Mouse (Mus musculus): ENCODE data around the gene Elk1.

Elk1 gene

DNA sequence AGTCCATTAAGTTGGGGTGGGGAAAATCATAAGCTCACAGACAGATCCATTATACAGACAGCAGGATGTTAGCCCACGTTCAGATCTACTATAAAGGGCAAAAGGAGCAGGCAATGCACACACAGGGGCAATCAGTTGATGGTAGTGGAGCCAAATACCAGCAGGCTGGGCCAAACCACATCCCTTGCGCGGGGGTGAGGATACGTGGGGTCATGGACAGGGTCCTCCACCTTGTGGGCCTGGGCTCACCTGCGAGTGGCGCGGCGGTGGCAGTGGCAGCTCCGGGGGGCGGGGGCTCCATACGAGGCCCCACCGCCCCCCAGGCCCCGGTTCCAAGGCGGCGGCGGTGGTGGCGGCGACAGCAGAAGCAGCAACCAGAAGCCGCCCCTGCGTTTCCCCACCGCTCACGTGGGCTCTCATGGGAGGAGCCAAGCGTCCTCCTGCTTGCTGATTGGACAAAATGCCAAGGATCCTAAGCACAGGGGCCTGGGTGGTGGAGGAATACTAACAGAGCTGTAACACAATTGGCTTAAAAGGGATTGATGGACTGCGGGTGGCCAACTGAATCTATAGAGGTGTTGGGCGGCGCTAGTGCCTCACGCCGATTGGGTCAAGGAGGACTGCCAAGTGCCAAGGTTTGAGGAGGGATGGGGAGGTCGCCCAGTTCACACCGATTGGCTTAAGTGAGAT lies at the start of gene Elk1:
Gene Elk1, minus strand, starts transcription at position 418 of the 690 bp plus-strand sequence.
- DNase-seq (ENCODE audit: low spot score), result peak; percentile 85

DNA sequence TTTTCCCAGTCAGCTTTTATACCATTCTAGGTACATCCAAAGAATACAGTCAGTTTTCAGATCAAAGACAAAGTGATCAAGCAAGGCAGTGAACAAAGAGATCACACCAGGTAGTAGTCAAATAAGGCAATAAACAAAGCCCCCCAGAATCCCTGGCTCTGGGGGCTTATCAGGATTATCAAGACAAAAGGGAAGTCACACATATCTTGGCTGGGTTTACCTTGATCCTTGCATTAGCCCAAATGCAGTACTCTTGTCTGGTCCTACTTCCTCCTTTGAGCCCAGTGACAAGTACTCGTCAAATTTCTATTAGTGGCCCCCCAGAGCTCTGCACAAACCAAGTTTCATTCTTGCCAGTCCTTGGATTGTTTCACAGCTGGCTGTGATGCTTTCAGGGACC lies 30.5 kb upstream of the Elk1 start:
- no peak for DNase-seq (ENCODE audit: low spot score)

GRCm38 (mm10) chrX:20961477-20962378 lies 11.3 kb upstream of the Elk1 start, which contains the start of gene Uxt:
Gene Uxt, minus strand, starts transcription at chrX:20962017.
- peak; percentile 90 for DNase-seq (ENCODE audit: low spot score)

GRCm38 (mm10) chrX:20946055-20946454 lies 4.4 kb downstream of the Elk1 start:
- no peak for DNase-seq (ENCODE audit: low spot score)

GRCm38 (mm10) chrX:20931963-20932362 lies 18.4 kb downstream of the Elk1 start:
- no peak for DNase-seq (ENCODE audit: low spot score)

GRCm38 (mm10) chrX:20931364-20931763 lies 19.0 kb downstream of the Elk1 start, which contains the start of gene Cfp:
Gene Cfp, minus strand, starts transcription at chrX:20931555.
- DNase-seq (ENCODE audit: low spot score), result no peak

DNA sequence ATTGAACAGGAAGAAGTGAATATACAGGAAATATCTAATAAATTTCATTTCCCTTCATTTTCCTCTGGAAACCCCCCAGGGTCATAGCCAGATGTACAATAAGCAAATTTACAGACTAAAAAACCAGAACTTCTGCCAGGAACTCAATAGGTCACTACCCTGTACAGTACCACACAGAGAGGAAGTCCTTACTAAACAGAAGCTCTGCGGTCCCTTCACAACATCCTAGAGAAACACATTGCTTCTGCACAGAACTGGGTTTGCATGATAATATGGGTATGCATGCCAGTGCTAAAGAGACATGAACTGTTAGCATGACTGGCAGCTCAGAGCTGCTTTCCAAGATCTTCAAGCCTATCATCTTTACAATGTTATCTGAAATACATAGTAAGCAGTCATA lies 20.5 kb downstream of the Elk1 start:
- no peak for DNase-seq (ENCODE audit: low spot score)

- DNase-seq (ENCODE audit: low spot score), result no peak
Measured at GRCm38 (mm10) chrX:20924976-20925375, 25.4 kb downstream of the Elk1 start.

DNA sequence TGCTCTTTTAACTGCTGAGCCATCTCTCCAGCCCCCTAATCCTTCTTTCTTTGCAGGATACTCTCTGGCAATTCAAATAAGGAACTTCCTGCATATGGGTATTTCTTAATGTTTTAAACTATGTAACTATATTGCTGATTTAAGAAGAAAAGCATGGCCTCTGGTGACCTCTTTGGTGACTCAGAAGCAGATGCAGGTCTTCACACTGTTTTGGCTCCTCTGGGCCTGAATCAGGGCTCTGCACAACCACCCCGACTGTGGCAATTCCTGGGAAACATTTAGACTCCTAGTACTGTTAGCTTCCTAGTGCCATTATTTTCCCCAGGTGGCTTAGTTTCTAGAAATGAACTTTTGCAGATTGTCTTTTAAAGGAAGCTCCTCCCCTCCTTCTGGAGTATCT lies 26.9 kb downstream of the Elk1 start:
- DNase-seq (ENCODE audit: low spot score), result no peak

DNA sequence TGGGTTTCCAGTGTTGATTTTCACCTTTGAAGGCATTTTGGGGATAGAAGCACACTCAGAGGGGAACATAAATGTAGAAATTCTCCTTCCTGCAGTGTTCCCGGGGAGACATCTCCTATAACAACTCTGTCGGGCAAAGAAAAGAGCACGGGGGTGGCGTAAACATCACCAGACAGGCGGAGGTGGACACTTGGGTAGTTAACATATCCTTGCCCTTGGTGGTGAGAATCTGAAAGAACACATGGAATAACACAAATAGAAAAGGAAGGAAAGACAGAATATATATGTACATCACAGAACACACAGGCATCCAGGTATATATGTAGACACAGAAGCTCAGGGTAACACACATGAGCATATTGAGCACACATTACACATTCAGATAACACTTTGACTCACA lies 29.0 kb downstream of the Elk1 start:
- DNase-seq (ENCODE audit: low spot score), result no peak

DNA sequence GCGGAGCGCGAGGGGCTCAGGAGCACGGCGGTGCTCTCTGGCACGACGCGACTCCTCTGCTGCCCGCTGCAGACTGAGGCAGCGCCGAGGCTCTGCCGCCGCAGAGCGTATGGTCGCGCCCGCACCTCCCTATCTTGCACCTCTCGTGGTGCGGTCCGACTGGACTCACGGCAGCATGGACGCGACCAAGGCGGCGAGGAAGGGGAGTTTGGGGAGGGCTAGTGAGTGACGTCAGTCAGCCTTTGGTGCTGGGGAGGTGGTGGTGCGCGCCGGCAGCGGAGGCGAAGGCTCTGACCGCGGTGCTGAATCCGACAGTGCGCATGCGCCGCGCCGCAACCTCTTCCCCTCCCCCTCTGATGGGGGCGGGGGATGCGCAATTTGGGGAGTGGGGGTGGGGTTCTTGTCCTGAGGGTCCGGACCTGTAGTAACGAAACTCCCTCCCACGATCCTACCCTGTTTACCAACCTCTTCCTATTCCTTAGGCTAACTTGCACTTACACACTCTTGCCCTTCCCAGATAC lies 29.5 kb downstream of the Elk1 start, which contains the start of gene Syn1:
Gene Syn1, minus strand, starts transcription at position 161 of the 521 bp plus-strand sequence.
- DNase-seq (ENCODE audit: low spot score), result peak; percentile 78

DNA sequence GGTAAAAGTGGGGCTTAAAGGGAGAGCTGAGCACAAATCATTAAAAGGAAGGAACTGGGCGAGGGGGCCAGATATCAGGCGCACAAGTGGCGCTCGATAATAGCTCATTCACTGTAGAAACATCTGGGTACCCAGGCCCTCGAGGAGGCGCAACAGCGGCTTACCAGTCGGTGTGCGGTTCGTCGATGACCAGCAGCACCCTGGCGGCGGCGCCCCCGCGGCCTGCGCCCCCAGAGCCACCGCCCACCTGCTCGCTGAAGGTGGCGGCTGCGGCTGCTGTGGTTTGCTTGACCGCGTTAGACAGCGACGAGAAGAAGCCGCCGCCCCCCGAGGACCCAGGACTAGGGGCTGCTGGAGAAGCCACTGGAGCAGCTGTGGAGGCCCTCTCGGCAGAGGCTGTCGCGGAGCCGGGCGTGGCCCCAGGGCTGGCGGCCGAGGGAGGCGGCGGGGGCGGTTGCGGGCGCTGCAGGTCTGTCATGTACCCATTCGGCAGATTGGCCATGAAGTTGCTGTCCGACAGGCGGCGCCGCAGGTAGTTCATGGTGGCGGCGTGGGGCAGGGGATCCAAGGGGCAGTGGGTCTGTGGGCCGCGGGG lies 30.1 kb downstream of the Elk1 start:
- DNase-seq (ENCODE audit: low spot score), result no peak

DNA sequence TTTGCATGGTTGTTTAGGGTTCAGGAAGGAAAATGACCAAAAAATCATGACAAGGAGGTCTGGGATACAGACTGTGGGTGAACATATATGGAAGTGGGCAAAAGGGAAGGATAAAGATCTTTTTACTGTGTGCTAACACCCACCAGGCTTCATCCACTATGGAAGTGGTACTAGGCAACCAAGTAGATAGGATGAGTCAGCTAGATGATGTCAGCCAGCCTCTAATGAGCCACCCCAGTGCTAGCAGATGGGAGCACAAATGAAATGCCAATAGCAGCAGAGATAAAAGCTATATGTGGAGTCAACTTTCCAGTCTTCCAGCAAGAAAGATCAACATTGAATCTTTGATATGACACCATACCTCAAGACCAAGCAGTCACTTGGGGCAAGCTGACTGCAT lies 35.3 kb downstream of the Elk1 start:
- DNase-seq (ENCODE audit: low spot score), result no peak

DNA sequence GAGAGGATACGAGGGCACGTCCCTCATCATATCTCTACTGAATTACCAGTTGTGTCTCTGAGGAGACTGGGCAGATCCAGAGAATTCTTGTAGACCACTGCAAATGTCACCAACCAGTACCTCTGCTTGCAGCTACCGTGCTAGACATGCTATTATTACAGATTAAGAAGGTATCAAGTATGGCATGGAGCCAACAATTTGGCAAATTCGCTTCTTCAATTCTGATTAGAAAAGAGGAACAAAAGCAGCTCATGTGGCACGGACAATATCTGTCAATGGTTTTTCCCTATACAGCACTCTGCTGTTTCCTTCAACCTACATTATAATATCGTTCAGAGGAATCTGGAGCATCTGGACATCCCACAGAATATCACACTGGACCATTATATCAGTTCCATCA lies 36.7 kb downstream of the Elk1 start:
- no peak for DNase-seq (ENCODE audit: low spot score)

DNA sequence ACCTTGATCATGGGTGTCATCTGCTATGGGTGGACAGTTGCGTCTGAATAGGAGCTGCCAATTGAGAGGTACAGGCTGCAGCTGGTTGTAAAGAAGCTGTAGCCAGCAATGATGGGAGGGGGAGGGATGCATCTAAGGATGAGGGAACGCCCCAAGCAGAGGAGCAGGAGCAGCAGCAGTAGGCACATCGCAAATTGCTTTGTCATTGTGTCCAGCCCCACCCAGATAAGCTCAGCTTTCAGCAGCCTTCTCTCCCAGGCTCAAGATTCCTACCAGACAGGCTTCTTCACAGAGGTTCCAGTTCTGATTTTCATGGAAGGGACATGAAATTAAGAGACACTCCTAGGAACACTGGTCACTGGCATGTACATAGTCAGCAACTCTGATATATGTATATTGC lies 40.3 kb downstream of the Elk1 start:
- DNase-seq (ENCODE audit: low spot score), result no peak
